Mouse (Mus musculus): ENCODE results near the gene Olfr1274-ps. TPM values are rescaled to one million over a fixed set of nuclear protein-coding genes. Genes with fewer than 3 reads are reported as not detected.

Olfr1274-ps gene
- polyA plus RNA-seq (2017; shearing (Covaris generic)), result not detected

DNA sequence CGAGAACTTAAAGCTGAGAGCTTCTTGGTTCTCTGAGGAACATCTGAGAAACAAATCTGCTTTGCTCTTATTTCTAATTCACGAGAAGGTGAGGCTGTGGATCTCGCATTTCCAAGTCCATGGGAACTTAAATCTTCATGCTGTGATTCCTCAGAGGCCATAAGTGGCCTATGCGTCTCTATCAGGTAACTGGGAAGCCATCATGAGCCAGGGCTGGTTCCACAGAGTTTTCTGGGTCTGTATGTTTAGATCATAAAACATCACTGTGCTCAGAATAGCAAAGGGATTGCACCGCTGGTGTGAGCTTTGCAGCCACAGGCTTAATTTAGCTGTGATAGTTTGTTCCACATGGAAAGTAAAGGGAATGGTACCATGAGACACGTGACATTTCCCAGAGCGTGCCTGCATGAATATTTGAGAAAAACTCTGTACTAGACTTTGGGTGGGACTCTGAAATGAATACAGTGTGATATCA lies at the start of gene Olfr1274-ps:
TSS of gene Olfr1274-ps (plus strand) at position 51 of the 475 bp plus-strand sequence.

Other genes with a start within 250 kb of the Olfr1274-ps start
- gene Olfr1270, start 245.6 kb upstream of the Olfr1274-ps start, polyA plus RNA-seq (2017; shearing (Covaris generic)), result not detected
- not detected for gene Olfr1506, start 174.2 kb upstream of the Olfr1274-ps start, polyA plus RNA-seq (2017; shearing (Covaris generic))
- gene Olfr142, start 141.1 kb upstream of the Olfr1274-ps start, polyA plus RNA-seq (2017; shearing (Covaris generic)), result not detected
- 0.07 TPM for gene Olfr1271, start 127.7 kb upstream of the Olfr1274-ps start, polyA plus RNA-seq (2017; shearing (Covaris generic))
- gene Olfr1272, start 105.8 kb upstream of the Olfr1274-ps start, polyA plus RNA-seq (2017; shearing (Covaris generic)), result not detected
- gene Gm13769, start 76.5 kb upstream of the Olfr1274-ps start, polyA plus RNA-seq (2017; shearing (Covaris generic)), result not detected
- gene Ptprj, start 182.0 kb downstream of the Olfr1274-ps start, polyA plus RNA-seq (2017; shearing (Covaris generic)), result 13.2 TPM

Measured in effector memory CD4-positive, alpha-beta T cell, adult 5 months (primary cell).